Mouse (Mus musculus) macrophage (primary cell): Measurements from ENCODE around the gene Olfr603. TPM values are rescaled to one million over a fixed set of nuclear protein-coding genes. Genes with fewer than 3 reads are reported as not detected.
"Not testable (repeated sequence)": the region's sequence is repeated elsewhere in the genome, so short reads cannot be mapped to it uniquely, and the experiment has no call there.

Experiments
- H3K27ac ChIP-seq: fragments of 350-480 bp; formaldehyde crosslinking; 2 replicates; pipeline ENCODE4 v1.9.0; 2021
- H3K36me3 ChIP-seq: fragments of 350-480 bp; formaldehyde crosslinking; 2 replicates; pipeline ENCODE4 v1.9.0; 2021; ENCODE audit errors: inconsistent target
- H3K4me3 ChIP-seq: fragments of 350-480 bp; formaldehyde crosslinking; 2 replicates; pipeline ENCODE4 v1.9.0; 2021; ENCODE audit errors: inconsistent target
- H3K79me2 ChIP-seq: fragments of 350-480 bp; formaldehyde crosslinking; 2 replicates; pipeline ENCODE4 v1.9.0; 2021; ENCODE audit errors: inconsistent target
- WGBS: methylation state at CpG from one replicate; pipeline ENCODE4 v1.1.7; 2026; ENCODE audit warnings: inconsistent platforms; ENCODE audit not compliant: missing documents; 5-methylcytosine and 5-hydroxymethylcytosine counted together
- polyA plus RNA-seq: library from polyadenylated mRNA; stranded (reverse); fragments of 250-400 nt; gene quantifications from 3 replicates; pipeline ENCODE4 v1.2.4, GENCODE M21; 2018; ENCODE audit warnings: inconsistent platforms
- total RNA-seq, 78 experiments: library from RNA; depleted of rRNA; stranded (reverse); fragments of 250-400 nt; gene quantifications; 1 replicate in 9 of 78; 2 replicates in 24 of 78; 3 replicates in 43 of 78; 4 replicates in 2 of 78; pipeline ENCODE4 v1.2.4; 2018; ENCODE audit warnings: inconsistent platforms in 56 of 78

The Olfr603 gene
- not detected for total RNA-seq (2018; cell fraction: chromatin; rRNA removed)
- total RNA-seq (2018; cell fraction: cytosol; rRNA removed) = not detected
- total RNA-seq (2018; cell fraction: nucleus; rRNA removed) = not detected
- not detected in 3 replicates for polyA plus RNA-seq

DNA sequence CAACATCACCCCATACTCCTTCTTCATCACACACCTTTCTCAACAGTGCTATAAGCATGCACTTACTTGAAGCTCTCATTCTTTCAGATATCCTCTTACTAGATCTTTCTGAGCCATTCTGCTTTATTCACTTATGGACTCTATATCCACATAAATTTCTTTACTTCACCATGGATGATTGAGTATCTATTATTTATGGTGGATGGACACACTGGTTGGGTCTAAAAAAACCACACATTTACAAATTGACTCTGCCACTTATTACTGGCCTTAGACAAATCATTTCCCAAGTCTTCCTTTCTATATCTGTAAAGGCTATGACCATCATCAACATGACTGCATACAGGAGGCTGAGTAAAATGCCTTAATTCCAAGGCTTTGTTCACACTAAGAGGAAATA is at the start of gene Olfr603:
Gene Olfr603 (minus strand): TSS at position 101 of the 400 bp plus-strand sequence.
- no peak within 1 kb of the TSS for H3K4me3 ChIP-seq
- no peak within 1 kb of the TSS for H3K27ac ChIP-seq
- no peaks in the 10 kb centered on the region for H3K36me3 ChIP-seq
- H3K79me2 ChIP-seq = no peaks in the 10 kb centered on the region

DNA sequence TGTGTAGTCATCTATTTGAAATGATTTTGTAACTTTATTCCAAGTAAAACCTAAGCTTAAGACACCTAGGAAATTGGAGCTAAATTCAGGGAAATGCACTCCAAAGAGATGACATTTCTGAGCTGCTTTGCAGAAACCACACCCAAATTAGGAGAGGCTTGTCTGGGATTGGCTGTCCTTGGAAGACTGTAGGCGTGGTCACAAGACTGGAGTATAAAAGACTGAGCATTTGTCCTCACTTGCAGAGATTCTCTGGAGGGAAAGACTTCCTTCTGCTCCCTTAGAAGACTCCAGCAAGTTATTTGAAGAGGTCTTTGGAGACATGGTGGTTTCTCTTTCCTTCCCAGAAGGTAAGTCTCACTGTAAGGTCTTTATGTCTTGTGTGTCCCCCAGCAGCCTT is 28.8 kb upstream of the Olfr603 start, which contains the start of gene Usp17lc:
Gene Usp17lc (plus strand): TSS at position 301 of the 400 bp plus-strand sequence.
- H3K79me2 ChIP-seq, H3K36me3 ChIP-seq, H3K27ac ChIP-seq, H3K4me3 ChIP-seq: not testable (repeated sequence)
- no CpG with 5 or more reads among the region's 1 CpGs for WGBS

DNA sequence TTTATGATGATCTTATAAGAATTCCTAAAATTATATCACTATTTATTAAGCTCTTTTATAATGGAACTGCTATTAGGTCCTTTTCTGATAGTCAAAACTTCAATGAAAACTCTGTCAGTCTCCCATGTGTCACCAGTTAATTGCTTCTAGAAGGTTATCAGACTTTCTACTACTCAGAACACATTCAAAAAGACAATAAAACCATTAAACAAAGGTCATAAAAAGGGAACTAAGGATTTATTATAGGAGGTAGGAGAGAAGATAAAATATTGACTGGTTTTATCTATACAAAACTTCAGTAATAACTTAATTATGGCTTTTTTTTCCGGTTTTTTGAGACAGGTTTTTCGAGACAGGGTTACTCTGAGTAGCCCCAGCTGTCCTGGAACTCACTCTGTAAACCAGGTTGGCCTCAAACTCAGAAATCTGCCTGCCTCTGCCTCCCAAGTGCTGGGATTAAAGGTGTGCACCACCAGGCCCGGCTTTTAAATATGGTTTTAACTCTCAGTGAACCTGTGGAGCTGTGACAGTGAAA is 20.6 kb upstream of the Olfr603 start:
- H3K79me2 ChIP-seq, H3K27ac ChIP-seq, H3K36me3 ChIP-seq, H3K4me3 ChIP-seq: not testable (repeated sequence)
- WGBS = 67% methylated on average over 3 of the region's 3 CpGs

GRCm38 (mm10) chr7:103398981-103399380 is 13.0 kb upstream of the Olfr603 start:
- H3K79me2 ChIP-seq = no peaks in the 10 kb centered on the region
- no peaks in the 10 kb centered on the region for H3K36me3 ChIP-seq
- WGBS = 22% methylated on average over 1 of the region's 1 CpGs

DNA sequence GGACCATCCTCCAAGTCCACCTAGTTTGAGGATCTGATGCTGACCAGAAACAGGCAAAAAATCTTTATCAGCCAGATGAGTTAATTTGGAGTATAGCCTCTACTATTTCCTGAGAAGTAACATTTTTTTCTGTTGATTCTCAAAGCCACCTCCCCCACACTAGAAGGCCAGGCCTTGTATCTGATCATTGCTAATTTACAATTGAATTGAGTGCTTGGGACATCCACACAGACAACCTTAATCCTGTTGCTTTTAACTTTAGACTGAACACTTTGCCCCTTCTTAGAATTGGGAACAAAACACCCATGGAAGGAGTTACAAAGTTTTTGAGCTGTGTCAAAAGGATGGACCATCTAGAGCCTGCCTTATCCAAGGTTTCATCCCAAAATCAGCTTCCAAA is 11.8 kb upstream of the Olfr603 start:
- no peak overlapping the region for H3K4me3 ChIP-seq
- H3K36me3 ChIP-seq = no peaks in the 10 kb centered on the region
- no peak overlapping the region for H3K27ac ChIP-seq
- H3K79me2 ChIP-seq = no peaks in the 10 kb centered on the region

More at GRCm38 (mm10) chr7:103398981-103399380, 13.0 kb upstream of the Olfr603 start:
- no peak overlapping the region for H3K27ac ChIP-seq
- H3K4me3 ChIP-seq = no peak overlapping the region

DNA sequence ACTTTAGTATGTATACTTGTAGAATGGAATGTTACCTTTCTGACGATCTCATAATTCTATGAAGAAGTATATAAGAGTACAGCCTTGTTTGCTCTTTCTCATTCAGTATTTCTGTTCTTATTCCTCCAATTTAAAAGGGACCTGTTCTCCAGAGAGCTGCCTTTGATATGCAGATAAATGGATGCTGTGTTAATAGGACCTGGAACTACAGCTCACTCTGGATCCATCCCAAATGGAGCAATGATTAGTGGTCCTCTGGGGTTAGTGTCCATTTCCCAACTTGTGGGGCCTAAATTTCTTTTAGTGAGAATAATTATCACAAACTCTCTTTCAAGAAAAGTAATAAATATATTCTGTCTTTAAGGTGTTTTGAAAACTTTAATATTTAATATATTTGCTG is 23.4 kb downstream of the Olfr603 start, which contains the start of gene Olfr601:
Gene Olfr601 (minus strand): TSS at position 101 of the 400 bp plus-strand sequence.
- Histone ChIP-seq H3K27ac (no peak within 1 kb of the TSS), H3K79me2 (no peaks in the 10 kb centered on the region), H3K4me3 (no peak within 1 kb of the TSS), H3K36me3 (no peaks in the 10 kb centered on the region)
- 91% methylated on average over 1 of the region's 1 CpGs for WGBS

- Histone ChIP-seq H3K36me3 (no peaks in the 10 kb centered on the region), H3K4me3 (no peak within 1 kb of the TSS), H3K79me2 (no peaks in the 10 kb centered on the region), H3K27ac (no peak within 1 kb of the TSS)
Measured at GRCm38 (mm10) chr7:103349569-103349968, 36.4 kb downstream of the Olfr603 start, which contains the start of gene Olfr600. Olfr600 (minus strand) TSS chr7:103349669.

DNA sequence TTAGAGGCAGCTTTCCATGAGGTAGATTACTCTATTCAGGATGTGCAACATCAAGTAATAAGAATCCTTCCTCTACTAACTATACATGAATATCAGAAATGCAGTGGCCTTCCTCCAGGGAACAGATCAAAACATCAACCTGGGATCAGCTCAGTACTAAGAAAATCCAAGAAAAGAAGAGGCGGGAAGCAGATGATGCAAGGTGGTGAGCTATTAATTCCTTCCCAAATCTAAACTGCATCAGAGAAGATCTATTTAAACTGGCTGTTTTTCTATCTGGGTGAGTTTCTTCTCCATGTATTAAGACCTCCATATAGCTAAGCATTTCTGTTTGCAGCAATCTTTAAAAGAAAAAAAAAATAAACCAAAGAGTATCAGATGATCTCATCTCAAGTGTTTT is 50.4 kb downstream of the Olfr603 start, which contains the start of gene Olfr599:
Gene Olfr599 (plus strand): TSS at position 301 of the 400 bp plus-strand sequence.
- Histone ChIP-seq H3K36me3 (no peaks in the 10 kb centered on the region), H3K4me3 (no peak within 1 kb of the TSS), H3K79me2 (no peaks in the 10 kb centered on the region), H3K27ac (no peak within 1 kb of the TSS)
- WGBS = 100% methylated on average over 1 of the region's 1 CpGs

Other genes with a start within 250 kb of the Olfr603 start
- not detected in 3 replicates for gene Olfr588-ps1, start 245.3 kb downstream of the Olfr603 start, polyA plus RNA-seq
- not detected in 3 replicates for gene Olfr589, start 229.8 kb downstream of the Olfr603 start, polyA plus RNA-seq
- gene Olfr591, start 207.8 kb downstream of the Olfr603 start, polyA plus RNA-seq = not detected in 3 replicates
- not detected in 3 replicates for gene Olfr592, start 201.4 kb downstream of the Olfr603 start, polyA plus RNA-seq
- not detected in 3 replicates for gene Olfr593, start 174.3 kb downstream of the Olfr603 start, polyA plus RNA-seq
- gene Olfr594, start 169.2 kb downstream of the Olfr603 start, polyA plus RNA-seq = not detected in 3 replicates
- not detected in 3 replicates for gene Usp17ld, start 133.7 kb downstream of the Olfr603 start, polyA plus RNA-seq
- not detected in 3 replicates for gene Olfr596, start 80.5 kb downstream of the Olfr603 start, polyA plus RNA-seq
- gene Olfr597, start 69.9 kb downstream of the Olfr603 start, polyA plus RNA-seq = not detected in 3 replicates
- not detected in 3 replicates for gene Olfr598, start 62.6 kb downstream of the Olfr603 start, polyA plus RNA-seq
- not detected in 3 replicates for gene Olfr599, start 50.3 kb downstream of the Olfr603 start, polyA plus RNA-seq
- gene Olfr600, start 36.5 kb downstream of the Olfr603 start, polyA plus RNA-seq = not detected in 3 replicates
- gene Olfr601, start 23.5 kb downstream of the Olfr603 start, polyA plus RNA-seq = not detected in 3 replicates
- gene Usp17lc, start 28.9 kb upstream of the Olfr603 start, polyA plus RNA-seq = not detected in 3 replicates
- gene Olfr605, start 59.3 kb upstream of the Olfr603 start, polyA plus RNA-seq = not detected in 3 replicates
- not detected in 3 replicates for gene Olfr606, start 62.9 kb upstream of the Olfr603 start, polyA plus RNA-seq
- not detected in 3 replicates for gene Olfr607, start 78.0 kb upstream of the Olfr603 start, polyA plus RNA-seq
- not detected in 3 replicates for gene Olfr608, start 83.7 kb upstream of the Olfr603 start, polyA plus RNA-seq
- gene Olfr609, start 111.9 kb upstream of the Olfr603 start, polyA plus RNA-seq = not detected in 3 replicates
- not detected in 3 replicates for gene Olfr610, start 125.9 kb upstream of the Olfr603 start, polyA plus RNA-seq
- gene Olfr611, start 134.7 kb upstream of the Olfr603 start, polyA plus RNA-seq = not detected in 3 replicates
- not detected in 3 replicates for gene Olfr612, start 156.5 kb upstream of the Olfr603 start, polyA plus RNA-seq
- gene Olfr613, start 161.9 kb upstream of the Olfr603 start, polyA plus RNA-seq = not detected in 3 replicates
- not detected in 3 replicates for gene Olfr615, start 169.9 kb upstream of the Olfr603 start, polyA plus RNA-seq
- gene Olfr616, start 183.0 kb upstream of the Olfr603 start, polyA plus RNA-seq = not detected in 3 replicates
- not detected in 3 replicates for gene Olfr617, start 186.9 kb upstream of the Olfr603 start, polyA plus RNA-seq
- not detected in 3 replicates for gene Olfr618, start 203.9 kb upstream of the Olfr603 start, polyA plus RNA-seq
- gene Olfr619, start 214.4 kb upstream of the Olfr603 start, polyA plus RNA-seq = not detected in 3 replicates
- gene Olfr620, start 226.4 kb upstream of the Olfr603 start, polyA plus RNA-seq = not detected in 3 replicates